Mouse (Mus musculus): ENCODE results near the gene Gm28035.

The Gm28035 gene

GRCm38 (mm10) chr2:30309351-30309750 lies 69.0 kb downstream of the Gm28035 start:
- no peak for DNase-seq

DNA sequence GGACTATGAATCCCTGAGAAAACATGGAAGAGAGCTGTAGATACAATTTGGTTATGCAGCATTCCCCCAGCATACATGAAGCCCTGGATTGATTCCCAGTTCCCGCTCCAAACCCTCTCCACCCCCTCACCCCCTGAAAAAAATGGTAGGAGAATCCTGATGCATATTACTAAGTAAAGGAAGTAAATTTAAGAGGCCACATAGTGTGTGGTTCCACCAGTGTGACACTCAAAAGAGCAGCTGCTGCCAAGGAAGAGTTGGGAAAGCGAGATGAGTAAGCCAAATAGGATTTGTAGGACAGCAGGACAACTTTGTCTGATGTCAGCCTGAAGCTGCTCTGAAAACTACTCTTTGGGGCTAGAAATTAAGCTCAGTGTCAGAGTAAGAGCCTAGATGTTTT lies 71.1 kb downstream of the Gm28035 start:
- no peak for DNase-seq

GRCm38 (mm10) chr2:30316136-30316535 lies 75.8 kb downstream of the Gm28035 start:
- DNase-seq = no peak

DNA sequence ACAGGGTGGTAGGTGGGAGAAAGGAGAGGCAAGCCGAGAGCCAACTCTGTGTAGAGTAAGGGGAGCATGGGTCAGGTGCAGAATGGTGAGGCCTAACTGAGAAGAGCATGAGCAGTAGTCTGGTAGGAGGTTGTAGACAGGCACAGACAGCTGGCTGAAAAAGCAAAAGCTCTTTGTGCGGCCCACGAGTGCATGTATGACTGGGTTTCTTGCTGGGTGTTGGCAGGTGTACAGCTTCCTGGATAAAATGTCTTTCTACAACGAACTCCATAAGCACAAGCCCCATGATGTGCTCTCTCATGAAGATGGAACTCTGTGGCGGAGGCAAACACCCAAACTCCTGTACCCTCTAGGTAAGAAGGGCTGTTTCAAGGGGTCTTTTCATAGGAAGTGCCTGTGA lies 76.6 kb downstream of the Gm28035 start:
- DNase-seq = no peak

GRCm38 (mm10) chr2:30319260-30319659 lies 78.9 kb downstream of the Gm28035 start:
- no peak for DNase-seq

DNA sequence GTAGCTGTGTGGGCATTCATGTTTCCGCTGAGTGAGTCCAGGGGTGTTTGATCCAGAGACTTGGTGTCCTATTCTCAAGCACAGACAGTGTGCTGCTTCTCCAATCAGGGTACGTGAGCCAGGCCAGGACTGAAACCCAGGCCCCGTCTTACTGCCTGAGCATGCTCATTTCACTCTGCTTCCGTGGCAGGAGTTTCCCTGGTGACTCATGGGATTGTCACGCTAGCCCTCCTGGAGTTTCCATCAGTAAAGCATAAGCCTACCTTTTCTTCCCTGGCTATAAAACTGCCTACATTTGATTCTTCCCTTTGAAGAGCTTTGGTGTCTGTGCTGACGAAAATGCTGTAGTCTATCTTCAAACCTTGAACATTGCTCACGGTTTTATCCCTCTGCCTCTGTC lies 82.7 kb downstream of the Gm28035 start:
- no peak for DNase-seq

- DNase-seq = no peak
These were observed 84.9 kb downstream of the Gm28035 start for GRCm38 (mm10) chr2:30325296-30325695.

- no peak for DNase-seq
These were observed 86.9 kb downstream of the Gm28035 start for GRCm38 (mm10) chr2:30327276-30327675.

DNA sequence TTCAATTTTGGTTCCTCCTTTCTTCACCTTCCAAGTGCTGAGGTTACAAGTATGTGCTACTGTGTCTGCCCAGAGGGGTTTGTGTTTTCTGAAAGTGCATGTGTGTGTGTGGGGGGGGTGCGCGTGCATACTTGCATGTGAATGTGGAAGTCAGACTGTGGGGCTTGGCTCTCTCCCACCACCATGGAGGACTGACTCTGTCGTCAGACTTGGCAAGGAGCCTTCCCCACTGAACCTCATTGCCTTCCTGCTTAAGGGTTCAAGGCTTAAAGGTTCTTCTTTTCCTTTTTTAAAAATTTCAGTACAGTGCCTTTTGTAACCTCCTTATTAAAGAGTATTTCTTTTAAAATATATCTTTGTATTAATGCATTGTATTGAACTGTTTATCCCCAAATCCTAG lies 88.4 kb downstream of the Gm28035 start:
- DNase-seq = no peak
